Mouse (Mus musculus) G1E (cell line): Measurements from ENCODE around the gene Lypla2.

Experiments
- CTCF ChIP-seq: IDR thresholded peaks from 2 replicates; pipeline ENCODE4 v1.5.1; 2012; ENCODE audit warnings: low read depth, low read length, inconsistent platforms, mixed read lengths
- GATA1 ChIP-seq: IDR thresholded peaks from 2 replicates; pipeline ENCODE4 v1.6.1; 2012; ENCODE audit warnings: borderline replicate concordance, low read length, inconsistent platforms, mixed read lengths
- POLR2AphosphoS5 ChIP-seq: IDR thresholded peaks from 2 replicates; pipeline ENCODE4 v1.6.1; 2012; ENCODE audit warnings: low read depth, low read length, inconsistent platforms; ENCODE audit not compliant: insufficient replicate concordance

DNA sequence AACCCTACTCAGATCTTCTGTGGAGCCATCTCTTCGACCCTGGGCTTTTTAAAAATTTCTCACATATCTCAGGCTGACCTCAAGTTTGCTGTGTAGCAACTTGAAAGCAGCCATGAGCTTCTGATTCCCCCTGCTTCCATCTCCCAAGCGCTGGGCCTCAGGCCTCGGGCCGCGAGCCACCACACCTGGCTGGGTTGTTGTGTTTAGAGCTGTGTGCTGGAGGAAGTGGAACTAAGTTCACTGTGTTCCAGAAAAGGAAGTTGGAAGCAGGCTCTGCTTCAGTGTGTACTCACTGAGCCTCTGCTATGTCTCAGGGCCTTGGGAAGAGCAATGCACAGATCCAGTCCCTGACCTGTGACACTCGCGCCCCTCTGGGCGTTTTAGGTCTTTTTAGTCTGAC lies 24.3 kb downstream of the Lypla2 start:
- TF ChIP-seq POLR2AphosphoS5 = no peak
- TF ChIP-seq CTCF = no peak
- no peak for TF ChIP-seq GATA1
